Mouse (Mus musculus) erythroblast, embryonic 14.5 days (primary cell): ENCODE data around the gene 6030468B19Rik. TPM values are rescaled to one million over a fixed set of nuclear protein-coding genes. Genes with fewer than 3 reads are reported as not detected.
"Not testable (repeated sequence)": the region's sequence is repeated elsewhere in the genome, so short reads cannot be mapped to it uniquely, and the experiment has no call there.

ENCODE experiments used
- H3K27me3 ChIP-seq: 2 replicates; pipeline ENCODE4 v1.6.1; 2012; ENCODE audit warnings: inconsistent platforms; ENCODE audit not compliant: control insufficient read depth
- H3K36me3 ChIP-seq: 2 replicates; pipeline ENCODE4 v1.6.1; 2012; ENCODE audit warnings: mild to moderate bottlenecking, inconsistent platforms; ENCODE audit not compliant: control insufficient read depth
- H3K4me1 ChIP-seq: 2 replicates; pipeline ENCODE4 v1.6.1; 2012; ENCODE audit warnings: inconsistent platforms; ENCODE audit not compliant: control insufficient read depth
- H3K4me3 ChIP-seq: replicated peaks from 2 replicates; pipeline ENCODE3; 2012; ENCODE audit warnings: moderate library complexity, mild to moderate bottlenecking, inconsistent platforms
- H3K9me3 ChIP-seq: 2 replicates; pipeline ENCODE4 v1.6.1; 2012; ENCODE audit warnings: low read length, inconsistent platforms, mixed read lengths; ENCODE audit not compliant: control insufficient read depth
- GATA1 ChIP-seq: IDR thresholded peaks from 2 replicates; pipeline ENCODE4 v1.6.1; 2012; ENCODE audit warnings: low read length, inconsistent platforms, mixed read lengths
- TAL1 ChIP-seq: IDR thresholded peaks from 3 replicates; pipeline ENCODE4 v1.6.1; 2012; ENCODE audit warnings: low read length, inconsistent platforms, mixed read lengths
- polyA plus RNA-seq: library from polyadenylated mRNA; stranded (reverse); fragments of >175 nt; gene quantifications from 2 replicates; pipeline ENCODE4 v1.2.3, GENCODE M21; 2012

6030468B19Rik gene
- polyA plus RNA-seq, 1 experiment, result 202 TPM

DNA sequence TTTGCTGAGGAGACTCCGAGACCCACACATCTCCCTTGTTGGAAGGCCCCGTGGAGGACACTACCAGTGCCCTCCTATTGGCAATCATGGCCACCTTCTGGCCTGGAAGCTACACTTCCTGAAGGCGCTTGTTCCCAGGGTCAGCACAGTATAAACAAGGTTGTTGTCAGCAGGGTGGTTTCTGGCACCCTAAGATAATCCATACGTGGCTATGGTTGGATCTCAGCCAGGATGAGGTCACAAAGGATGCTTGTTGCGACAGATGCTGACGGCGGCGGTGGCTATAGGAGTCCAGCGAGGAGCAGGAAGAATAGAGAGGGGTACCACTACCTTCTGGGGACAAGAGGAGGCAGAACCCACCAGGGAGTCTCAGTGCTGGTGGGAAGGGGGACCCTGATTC lies 32.9 kb downstream of the 6030468B19Rik start:
- TF ChIP-seq GATA1 (no peak), TAL1 (no peak)
- Histone ChIP-seq H3K9me3 (no peaks in the 10 kb centered on the region), H3K4me1 (peaks cover 95% of the 10 kb centered on the region), H3K36me3 (peaks cover 27% of the 10 kb centered on the region), H3K4me3 (peak overlapping the region; percentile 34), H3K27me3 (no peaks in the 10 kb centered on the region)

DNA sequence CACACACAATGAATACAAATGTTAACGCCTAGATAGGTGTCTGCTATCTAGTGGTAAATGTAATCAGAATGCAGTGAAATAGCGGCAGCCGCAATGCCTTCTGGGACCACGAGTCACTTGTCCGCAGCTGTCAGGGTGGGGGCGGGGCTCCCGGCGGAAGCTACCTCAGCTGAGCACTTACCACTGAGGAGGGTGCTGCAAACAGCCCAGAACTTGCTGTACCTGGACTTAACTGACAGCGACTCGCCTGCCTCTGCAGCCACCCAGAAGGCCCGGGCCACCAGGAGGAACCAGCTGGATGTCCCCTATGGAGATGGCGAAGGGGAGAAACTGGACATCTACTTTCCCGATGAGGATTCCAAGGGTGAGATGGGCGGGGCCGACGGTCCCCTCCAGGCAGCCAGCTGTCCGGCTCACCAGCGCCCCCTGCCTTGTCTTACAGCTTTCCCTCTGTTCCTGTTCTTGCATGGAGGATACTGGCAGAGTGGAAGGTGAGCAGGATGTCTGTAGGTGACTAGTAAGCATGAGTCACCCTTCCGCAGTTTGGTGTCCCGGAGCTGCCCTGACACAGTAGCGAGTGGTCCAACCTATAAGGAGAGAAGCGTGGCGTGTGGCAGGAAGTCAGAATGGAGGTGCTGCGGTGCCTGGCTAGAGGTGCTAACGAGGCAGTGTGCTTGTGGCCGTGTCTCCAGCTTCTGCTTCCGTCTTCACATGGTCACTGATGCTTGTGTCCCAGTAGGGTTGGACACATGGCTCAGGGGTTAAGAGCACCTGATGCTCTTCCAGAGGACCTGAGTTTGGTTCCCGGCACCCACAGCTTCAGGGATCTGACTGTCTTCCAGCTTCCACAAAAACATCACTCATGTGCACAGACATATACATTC lies 34.9 kb downstream of the 6030468B19Rik start:
- H3K36me3 ChIP-seq, result peaks cover 28% of the 10 kb centered on the region
- TF ChIP-seq GATA1 (no peak), TAL1 (no peak)

DNA sequence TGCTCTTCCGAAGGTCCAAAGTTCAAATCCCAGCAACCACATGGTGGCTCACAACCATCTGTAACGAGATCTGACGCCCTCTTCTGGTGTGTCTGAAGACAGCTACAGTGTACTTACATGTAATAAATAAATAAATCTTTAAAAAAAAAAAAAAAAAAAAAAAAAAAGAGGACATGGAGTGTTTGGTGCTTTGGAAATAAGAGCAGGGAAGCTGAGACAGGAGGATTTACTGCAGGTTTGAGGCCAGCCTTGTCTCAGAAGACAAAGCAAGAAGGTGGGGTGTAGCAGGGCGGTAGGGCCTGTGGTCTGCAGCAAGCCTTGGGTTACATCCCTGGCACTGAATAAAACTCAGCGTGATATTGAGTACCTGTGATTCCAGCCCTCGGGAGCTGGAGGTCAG lies 36.0 kb downstream of the 6030468B19Rik start:
- H3K4me1 ChIP-seq, result peaks cover 92% of the 10 kb centered on the region
- H3K27me3 ChIP-seq, H3K4me3 ChIP-seq, H3K9me3 ChIP-seq: not testable (repeated sequence)
- H3K36me3 ChIP-seq, result peaks cover 27% of the 10 kb centered on the region

More for the DNA sequence above, 34.9 kb downstream of the 6030468B19Rik start:
- Histone ChIP-seq H3K4me1 (peaks cover 93% of the 10 kb centered on the region), H3K9me3 (no peaks in the 10 kb centered on the region), H3K27me3 (no peaks in the 10 kb centered on the region), H3K4me3 (peak overlapping the region; percentile 76)

DNA sequence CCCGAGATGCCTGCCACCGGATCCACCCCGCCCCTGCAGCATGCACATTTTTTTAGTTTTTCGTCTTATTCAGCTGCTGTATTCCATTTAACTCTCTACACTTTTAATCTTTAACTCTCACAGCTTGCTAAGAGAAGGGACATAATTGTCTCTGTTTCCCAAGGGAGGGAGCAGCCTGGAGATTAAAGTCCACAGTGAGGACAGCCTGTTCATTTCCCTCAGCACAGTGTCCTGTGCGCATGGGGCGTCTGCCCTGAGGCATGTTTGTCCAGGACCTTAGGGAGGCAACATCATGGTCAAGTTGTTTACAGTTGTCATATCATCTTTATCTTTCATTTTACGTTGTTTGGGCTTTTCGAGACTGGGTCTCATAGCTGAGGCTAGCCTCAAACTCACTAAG lies 36.6 kb downstream of the 6030468B19Rik start:
- H3K4me3 ChIP-seq, result no peak overlapping the region
- H3K27me3 ChIP-seq, result no peaks in the 10 kb centered on the region
- no peaks in the 10 kb centered on the region for H3K9me3 ChIP-seq
- H3K36me3 ChIP-seq, result peaks cover 27% of the 10 kb centered on the region
- H3K4me1 ChIP-seq, result peaks cover 92% of the 10 kb centered on the region
- no peak for TF ChIP-seq GATA1
- no peak for TF ChIP-seq TAL1

DNA sequence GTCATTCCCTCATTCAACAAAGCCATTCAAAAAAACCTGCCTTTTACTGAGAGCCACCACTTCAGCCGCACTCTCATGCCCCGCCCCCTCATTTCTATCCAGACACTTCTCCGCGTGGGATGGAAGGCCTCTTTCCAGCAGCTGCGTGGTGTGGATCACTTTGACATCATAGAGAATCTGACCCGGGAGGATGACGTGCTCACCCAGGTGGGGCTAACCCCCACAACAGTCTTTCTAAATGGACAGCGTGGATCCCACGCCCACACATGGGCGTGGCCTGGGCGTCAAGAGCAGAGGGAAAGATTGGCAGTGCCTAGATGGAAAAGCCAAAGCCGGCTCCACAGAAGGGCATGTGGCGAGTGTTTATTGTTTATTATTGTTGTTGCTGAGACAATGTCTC lies 38.8 kb downstream of the 6030468B19Rik start:
- TF ChIP-seq TAL1 (no peak), GATA1 (no peak)
- Histone ChIP-seq H3K27me3 (no peaks in the 10 kb centered on the region), H3K4me1 (peaks cover 92% of the 10 kb centered on the region), H3K36me3 (peaks cover 13% of the 10 kb centered on the region), H3K4me3 (peak overlapping the region; percentile 37), H3K9me3 (no peaks in the 10 kb centered on the region)

DNA sequence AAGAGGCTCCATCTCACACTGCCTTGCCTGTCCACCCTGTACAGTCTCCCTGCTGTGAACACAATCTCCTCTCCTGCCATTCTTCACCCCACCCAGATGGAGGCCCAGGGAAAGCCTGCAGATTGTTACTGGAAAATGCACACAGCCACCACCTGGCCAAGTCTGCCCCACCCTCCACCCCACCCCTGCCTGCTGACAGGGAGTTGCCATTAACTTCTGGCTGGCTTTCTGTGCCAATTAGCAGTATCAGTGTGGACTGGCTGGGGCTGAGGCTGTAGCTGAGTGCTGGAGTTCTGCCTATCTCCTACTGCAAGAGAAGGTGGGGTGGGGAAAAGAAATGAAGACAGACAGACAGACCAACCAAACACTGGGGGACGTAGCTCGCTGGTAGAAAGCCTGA lies 41.1 kb downstream of the 6030468B19Rik start:
- peaks cover 87% of the 10 kb centered on the region for H3K4me1 ChIP-seq
- H3K27me3 ChIP-seq, result no peaks in the 10 kb centered on the region
- no peaks in the 10 kb centered on the region for H3K9me3 ChIP-seq
- peak overlapping the region; percentile 19 for H3K4me3 ChIP-seq
- TF ChIP-seq GATA1 (no peak), TAL1 (peak; percentile 54)
- H3K36me3 ChIP-seq, result peaks cover 8% of the 10 kb centered on the region

DNA sequence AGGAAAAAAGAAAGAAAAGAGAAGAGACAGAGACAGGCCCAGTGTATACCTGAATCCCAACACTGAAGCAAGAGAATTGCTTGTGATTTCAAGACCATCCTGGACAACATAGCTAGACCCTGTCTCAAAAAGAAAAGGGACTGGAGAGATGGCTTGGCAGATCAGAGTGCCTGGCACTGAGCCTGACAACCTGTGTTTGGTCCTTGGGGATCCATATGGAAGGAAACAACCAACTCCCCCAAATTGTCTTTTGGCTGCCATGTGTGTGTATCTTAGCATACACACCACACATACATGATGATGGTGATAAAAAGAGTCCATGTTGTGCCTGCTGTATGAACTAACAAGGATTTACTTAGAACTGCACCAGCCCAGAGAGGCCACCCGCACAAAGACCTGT lies 41.6 kb downstream of the 6030468B19Rik start:
- H3K27me3 ChIP-seq, result no peaks in the 10 kb centered on the region
- no peak for TF ChIP-seq GATA1
- TF ChIP-seq TAL1, result no peak
- H3K9me3 ChIP-seq, result no peaks in the 10 kb centered on the region
- peak overlapping the region; percentile 19 for H3K4me3 ChIP-seq
- H3K36me3 ChIP-seq, result peaks cover 8% of the 10 kb centered on the region
- H3K4me1 ChIP-seq, result peaks cover 84% of the 10 kb centered on the region

DNA sequence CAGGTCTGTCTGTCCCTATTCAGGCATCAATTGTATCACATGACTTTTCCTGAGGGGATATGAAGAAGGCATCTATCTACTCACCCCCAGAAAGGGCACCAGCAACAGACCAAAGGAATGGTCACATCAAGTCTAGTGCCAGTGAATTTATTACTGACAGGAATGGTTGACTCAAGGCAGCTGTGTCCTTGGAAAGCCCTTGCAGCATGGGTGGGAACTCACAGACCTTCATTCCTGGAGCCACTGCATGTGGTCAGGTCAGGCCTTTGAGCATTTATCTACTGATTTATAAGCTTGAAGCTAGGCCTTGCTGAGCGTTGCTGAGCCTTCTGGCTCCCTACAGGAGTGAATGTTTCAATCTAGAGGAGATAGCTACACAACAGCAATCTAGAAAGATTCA lies 43.5 kb downstream of the 6030468B19Rik start:
- Histone ChIP-seq H3K36me3 (peaks cover 2% of the 10 kb centered on the region), H3K9me3 (no peaks in the 10 kb centered on the region), H3K4me1 (peaks cover 70% of the 10 kb centered on the region), H3K27me3 (no peaks in the 10 kb centered on the region), H3K4me3 (no peak overlapping the region)
- no peak for TF ChIP-seq GATA1
- no peak for TF ChIP-seq TAL1

DNA sequence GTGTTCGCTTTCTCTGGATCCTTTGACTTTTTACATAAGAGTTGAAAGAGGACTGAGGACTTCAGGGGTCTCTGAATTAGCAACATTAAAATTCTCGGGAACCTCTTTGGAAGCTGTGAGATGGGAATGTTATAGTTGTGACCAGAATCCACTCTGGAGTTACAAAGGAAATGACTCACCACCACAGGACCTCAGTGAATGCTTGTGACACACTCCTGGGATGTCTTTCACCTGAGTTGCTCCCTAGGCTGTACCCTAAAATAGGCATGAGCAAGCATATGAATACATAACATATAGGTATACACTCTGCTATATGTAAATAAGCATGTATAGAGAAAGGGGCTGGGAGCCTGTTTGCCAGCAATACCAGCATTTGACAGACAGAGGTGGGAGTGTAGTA lies 46.0 kb downstream of the 6030468B19Rik start:
- no peak for TF ChIP-seq GATA1
- no peak for TF ChIP-seq TAL1
- Histone ChIP-seq H3K4me3 (no peak overlapping the region), H3K36me3 (no peaks in the 10 kb centered on the region; the same call in 1 of the 2 replicates), H3K9me3 (no peaks in the 10 kb centered on the region), H3K4me1 (peaks cover 70% of the 10 kb centered on the region), H3K27me3 (no peaks in the 10 kb centered on the region)

DNA sequence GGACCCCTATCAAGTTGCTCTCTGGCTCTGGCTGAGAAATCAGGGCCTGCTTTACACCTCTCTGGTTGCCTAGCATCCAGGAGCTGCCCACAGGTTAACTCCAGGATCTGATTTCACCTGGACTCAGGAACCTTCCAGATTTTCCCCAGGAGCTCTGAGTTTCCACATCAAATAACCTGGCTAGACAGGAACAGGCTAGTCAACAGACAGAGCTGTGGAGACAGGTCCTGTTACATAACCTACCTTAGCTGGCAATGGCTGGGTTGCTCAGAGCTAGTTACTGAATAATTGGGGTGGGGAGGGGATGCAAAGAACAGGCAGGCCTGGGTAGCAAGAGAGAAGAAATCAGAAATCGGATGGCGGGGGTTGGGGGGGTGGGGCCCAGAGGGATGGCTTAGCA lies 47.5 kb downstream of the 6030468B19Rik start:
- no peaks in the 10 kb centered on the region for H3K27me3 ChIP-seq
- no peak overlapping the region for H3K4me3 ChIP-seq
- no peaks in the 10 kb centered on the region for H3K9me3 ChIP-seq
- TF ChIP-seq TAL1 (no peak), GATA1 (no peak)
- H3K36me3 ChIP-seq, result peaks cover 5% of the 10 kb centered on the region
- peaks cover 58% of the 10 kb centered on the region for H3K4me1 ChIP-seq
